In the genomic region with DNA sequence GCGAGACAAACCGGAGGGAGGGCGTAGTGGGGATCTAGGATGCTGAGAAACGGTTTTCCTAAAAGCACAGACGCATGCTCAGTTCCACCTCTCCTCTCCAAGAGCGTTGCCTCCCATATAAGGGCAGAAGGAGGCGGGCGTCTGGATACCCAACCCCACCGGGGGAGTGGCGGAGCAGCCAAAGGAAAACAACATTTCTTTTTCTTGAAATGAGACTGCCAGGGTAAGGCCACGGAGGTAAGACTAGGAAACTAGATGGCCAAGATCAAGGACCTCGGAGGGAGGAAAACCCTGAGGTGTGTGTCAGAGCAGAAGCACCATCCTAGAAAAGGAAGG, we compare ENCODE assay signal across 9 mouse cellular contexts. TPM values are rescaled to one million over a fixed set of nuclear protein-coding genes. Genes with fewer than 3 reads are reported as not detected.
DNase-seq lines count a peak whose midpoint lies in the region; ATAC-seq lines count a peak whose summit lies in the region.
"Had no signal": no experiment of that assay in that cellular context is flagged by ENCODE, and none has a peak within 500 bp of the region (broad histone marks: within the 10 kb centered on the region; RNA-seq: fewer than 3 reads in every experiment).

No protein-coding gene starts in this region.

- H3K4me3 ChIP-seq in hindbrain, embryonic 12.5 days, result peak overlapping the region; percentile 31
- H3K4me3 ChIP-seq in lung, embryonic 15.5 days, result peak overlapping the region; percentile 49

- H3K9ac ChIP-seq in hindbrain, embryonic 12.5 days, result peak overlapping the region; percentile 58
- no peak overlapping the region for H3K9ac ChIP-seq in lung, embryonic 15.5 days

- DNase-seq in NIH3T3 (ENCODE audit: low read depth), result peak; percentile 86
- peak; percentile 88 to 90 for DNase-seq in cerebellum, postnatal 10 days
- peak; percentile 58 to 69 for DNase-seq in frontal cortex, postnatal 25 days (ENCODE audit: low spot score in 2 of 2)
- DNase-seq in layer of hippocampus, postnatal 10 days (ENCODE audit: low spot score in 2 of 2), result peak; percentile 62 to 78
- peak; percentile 53 for DNase-seq in ovary, postnatal 14 days (ENCODE audit: low spot score)
- DNase-seq in urinary bladder, postnatal 36 days (ENCODE audit: low spot score in 2 of 2), result peak; percentile 55 to 77

- peak overlapping the region; percentile 100 for H3K4me2 ChIP-seq in hindbrain, embryonic 12.5 days (replicated peaks)
- peak overlapping the region; percentile 99 for H3K4me2 ChIP-seq in lung, embryonic 15.5 days

- peak overlapping the region; percentile 74 for H3K27ac ChIP-seq in hindbrain, embryonic 12.5 days
- H3K27ac ChIP-seq in lung, embryonic 15.5 days, result no peak overlapping the region
- H3K27ac ChIP-seq: macrophage had no signal

- WGBS in hindbrain, embryonic 12.5 days, result under 1% methylated on average over 12 of the region's 12 CpGs
- WGBS in lung, embryonic 15.5 days, result 3% methylated on average over 12 of the region's 12 CpGs

- H3K9me3 ChIP-seq in hindbrain, embryonic 12.5 days (replicated peaks), result no peaks in the 10 kb centered on the region
- no peaks in the 10 kb centered on the region for H3K9me3 ChIP-seq in lung, embryonic 15.5 days

- peaks cover 30% of the 10 kb centered on the region for H3K4me1 ChIP-seq in hindbrain, embryonic 12.5 days
- H3K4me1 ChIP-seq in lung, embryonic 15.5 days, result peaks cover 29% of the 10 kb centered on the region

- H3K27me3 ChIP-seq in hindbrain, embryonic 12.5 days, result peaks cover 24% of the 10 kb centered on the region
- peaks cover 36% of the 10 kb centered on the region for H3K27me3 ChIP-seq in lung, embryonic 15.5 days

- peaks cover 24% of the 10 kb centered on the region for H3K36me3 ChIP-seq in hindbrain, embryonic 12.5 days
- no peaks in the 10 kb centered on the region for H3K36me3 ChIP-seq in lung, embryonic 15.5 days

- ATAC-seq in hindbrain, embryonic 12.5 days (ENCODE audit: low FRiP score), result peak; percentile 63
- 0 out of 2 replicates have a peak, but pooled peaks have one; percentile 28 for ATAC-seq in lung, embryonic 15.5 days (ENCODE audit: borderline replicate concordance, extremely low read depth, low FRiP score, low TSS enrichment)

RNA-seq across cellular contexts. Expression of gene Dlat, which starts 38.1 kb away (rescaled TPM):
- 41.5 and 54.8 TPM in 2 replicates for polyA plus RNA-seq in hindbrain, embryonic 12.5 days (2016; fragmentation: Nextera tagmentation; extraction: Ambion mirVana)
- 100 to 1,000 TPM; 128 to 140 TPM for total RNA-seq in layer of hippocampus, postnatal 10 days (2021)
- polyA plus RNA-seq in lung, embryonic 15.5 days (2015; fragmentation: Nextera tagmentation; extraction: Ambion mirVana), result 42.4 and 42.5 TPM in 2 replicates

RNA-seq across cellular contexts. Expression of gene Dixdc1, which starts 41.6 kb away (rescaled TPM):
- polyA plus RNA-seq in hindbrain, embryonic 12.5 days (2016; fragmentation: Nextera tagmentation; extraction: Ambion mirVana), result 33.7 and 35.2 TPM in 2 replicates
- 10 to 100 TPM; 65.0 to 66.6 TPM for total RNA-seq in layer of hippocampus, postnatal 10 days (2021)
- polyA plus RNA-seq in lung, embryonic 15.5 days (2015; fragmentation: Nextera tagmentation; extraction: Ambion mirVana), result 7.4 and 7.8 TPM in 2 replicates

RNA-seq across cellular contexts. Expression of gene 2310030G06Rik, which starts 48.7 kb away (rescaled TPM):
- 2.5 TPM in 2 replicates for polyA plus RNA-seq in hindbrain, embryonic 12.5 days (2016; fragmentation: Nextera tagmentation; extraction: Ambion mirVana)
- 1 to 10 TPM; 1.3 to 1.8 TPM for total RNA-seq in layer of hippocampus, postnatal 10 days (2021)
- polyA plus RNA-seq in lung, embryonic 15.5 days (2015; fragmentation: Nextera tagmentation; extraction: Ambion mirVana), result 13.2 and 16.2 TPM in 2 replicates
- polyA plus RNA-seq: macrophage had no signal

RNA-seq across cellular contexts. Expression of gene Cryab, which starts 53.5 kb away (rescaled TPM):
- 11.9 and 20.7 TPM in 2 replicates for polyA plus RNA-seq in hindbrain, embryonic 12.5 days (2016; fragmentation: Nextera tagmentation; extraction: Ambion mirVana)
- 10 to 100 TPM; 43.1 to 44.7 TPM for total RNA-seq in layer of hippocampus, postnatal 10 days (2021)
- polyA plus RNA-seq in lung, embryonic 15.5 days (2015; fragmentation: Nextera tagmentation; extraction: Ambion mirVana), result 111 and 131 TPM in 2 replicates

RNA-seq across cellular contexts. Expression of gene Hspb2, which starts 54.5 kb away (rescaled TPM):
- 1.7 and 6.9 TPM in 2 replicates for polyA plus RNA-seq in hindbrain, embryonic 12.5 days (2016; fragmentation: Nextera tagmentation; extraction: Ambion mirVana)
- 1 to 10 TPM in 1 of 2 experiments, under 1 TPM in 1; 0.85 to 1.1 TPM for total RNA-seq in layer of hippocampus, postnatal 10 days (2021)
- 14.5 and 16.4 TPM in 2 replicates for polyA plus RNA-seq in lung, embryonic 15.5 days (2015; fragmentation: Nextera tagmentation; extraction: Ambion mirVana)
- polyA plus RNA-seq: macrophage had no signal
